Mouse (Mus musculus) bone marrow macrophage, adult 2 months (primary cell): ENCODE data around the gene Ctla4.

Experiments used
- CTCF ChIP-seq: IDR thresholded peaks from 2 replicates; pipeline ENCODE4 v1.5.1; 2012; ENCODE audit warnings: low read depth, mild to moderate bottlenecking, low read length, moderate library complexity
- POLR2A ChIP-seq: IDR thresholded peaks from 2 replicates; pipeline ENCODE4 v1.6.1; 2012; ENCODE audit warnings: mild to moderate bottlenecking, low read depth, low read length, borderline replicate concordance

- TF ChIP-seq CTCF (no peak), POLR2A (no peak)
These were observed 40.1 kb upstream of the Ctla4 start for GRCm38 (mm10) chr1:60846616-60847275.
